Mouse (Mus musculus): Measurements from ENCODE around the gene Elovl2.
A peak's percentile ranks its signal among the peaks of the same experiment; 100 is the strongest.

The Elovl2 gene

DNA sequence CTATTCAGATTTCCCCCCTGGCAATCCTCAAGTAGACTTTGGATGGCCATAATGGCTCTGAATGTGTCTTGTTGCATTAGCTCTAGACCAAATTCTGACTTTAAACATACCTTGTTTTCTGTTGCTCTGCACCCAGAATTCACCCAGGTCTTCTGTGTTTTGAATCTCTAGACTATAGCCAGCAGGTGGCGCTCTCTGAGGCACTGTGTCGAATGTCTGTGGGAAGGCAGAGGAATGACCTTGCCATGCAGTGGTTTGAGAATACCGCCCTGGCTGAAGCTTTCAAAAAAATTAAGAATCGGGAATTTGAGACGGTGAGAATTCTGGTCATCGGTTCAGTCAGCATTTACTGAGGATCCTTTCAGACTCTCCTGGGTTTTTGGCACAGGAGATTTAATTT lies 85.3 kb downstream of the Elovl2 start:
- DNase-seq (ENCODE audit: low spot score) = peak; percentile 60

Data from urinary bladder, postnatal 25 days (tissue).